8 mouse cellular contexts compared by ENCODE assay signal in genomic region chr11:23497718-23498509, GRCm38 (mm10). TPM values are rescaled to one million over a fixed set of nuclear protein-coding genes. Genes with fewer than 3 reads are reported as not detected.
A peak's percentile ranks its signal among the peaks of the same experiment; 100 is the strongest.
DNase-seq lines count a peak whose midpoint lies in the region; ATAC-seq and TF ChIP-seq lines count a peak whose summit lies in the region.

Gene Ahsa2 (minus strand): TSS chr11:23498030.

- ATAC-seq in G1E (ENCODE audit: extremely low read depth, insufficient number of reproducible peaks, low FRiP score, poor library complexity, severe bottlenecking), result peak; percentile 91
- ATAC-seq in forebrain, postnatal 0 days, result peak; percentile 89
- ATAC-seq in hematopoietic stem cell, adult 5-6 weeks (replicated peaks in 1 of 2; ENCODE audit: insufficient read depth in 1 of 2, low FRiP score in 2 of 2, low TSS enrichment in 1 of 2, low read depth in 1 of 2, poor library complexity in 2 of 2, severe bottlenecking in 2 of 2), result peak; percentile 89
- peak; percentile 97 for ATAC-seq in lung, embryonic 16.5 days (ENCODE audit: low read depth)

- peaks cover 8% of the 10 kb centered on the region for H3K27me3 ChIP-seq in G1E (ENCODE audit: insufficient read depth, low read length)
- H3K27me3 ChIP-seq in forebrain, postnatal 0 days (ENCODE audit: insufficient read depth, low read length), result no peaks in the 10 kb centered on the region
- H3K27me3 ChIP-seq in lung, embryonic 16.5 days (ENCODE audit: control insufficient read depth, insufficient read depth, low read depth, low read length), result no peaks in the 10 kb centered on the region

- no peak for TF ChIP-seq CTCF in G1E (IDR thresholded peaks at IDR 0.05; ENCODE audit: low read depth, low read length)
- no peak for TF ChIP-seq CTCF in forebrain, postnatal 0 days (IDR thresholded peaks at IDR 0.05; ENCODE audit: low read depth)

- H3K9me3 ChIP-seq in G1E (replicated peaks), result no peaks in the 10 kb centered on the region
- no peaks in the 10 kb centered on the region for H3K9me3 ChIP-seq in forebrain, postnatal 0 days (ENCODE audit: low read length)
- H3K9me3 ChIP-seq in lung, embryonic 16.5 days (ENCODE audit: control insufficient read depth, low read length), result no peaks in the 10 kb centered on the region

- H3K9ac ChIP-seq in forebrain, postnatal 0 days, result peak within 1 kb of the TSS; percentile 97
- H3K9ac ChIP-seq in lung, embryonic 16.5 days (ENCODE audit: low read length), result peak within 1 kb of the TSS; percentile 95

- peak within 1 kb of the TSS; percentile 99 for H3K4me3 ChIP-seq in G1E (ENCODE audit: low read depth, low read length)
- H3K4me3 ChIP-seq in forebrain, postnatal 0 days (ENCODE audit: low read depth, low read length), result peak within 1 kb of the TSS; percentile 92
- peak within 1 kb of the TSS; percentile 90 for H3K4me3 ChIP-seq in lung, embryonic 16.5 days (ENCODE audit: low read length)

- WGBS in forebrain, postnatal 0 days, result under 1% methylated on average over 59 of the region's 66 CpGs
- WGBS in lung, embryonic 16.5 days, result under 1% methylated on average over 50 of the region's 66 CpGs

- peak within 1 kb of the TSS; percentile 97 for H3K27ac ChIP-seq in forebrain, postnatal 0 days (ENCODE audit: low read depth, low read length)
- peak within 1 kb of the TSS; percentile 97 for H3K27ac ChIP-seq in lung, embryonic 16.5 days (ENCODE audit: low read length)

- H3K4me2 ChIP-seq in forebrain, postnatal 0 days (ENCODE audit: low read depth), result peak within 1 kb of the TSS; percentile 82
- peak within 1 kb of the TSS; percentile 87 for H3K4me2 ChIP-seq in lung, embryonic 16.5 days (ENCODE audit: low read depth, low read length)

- H3K4me1 ChIP-seq in G1E (ENCODE audit: insufficient read depth, low read depth, low read length), result peaks cover 38% of the 10 kb centered on the region
- peaks cover 12% of the 10 kb centered on the region; the same call in 1 of the 2 replicates for H3K4me1 ChIP-seq in forebrain, postnatal 0 days (ENCODE audit: insufficient read depth)
- peaks cover 11% of the 10 kb centered on the region for H3K4me1 ChIP-seq in lung, embryonic 16.5 days (replicated peaks; ENCODE audit: control insufficient read depth, insufficient read depth, low read length)

- peak; percentile 92 for DNase-seq in G1E (ENCODE audit: low spot score)
- peak; percentile 94 to 95 for DNase-seq in cerebellum, adult 18-20 months
- DNase-seq in forebrain, postnatal 0 days, result peak; percentile 93
- peak; percentile 84 for DNase-seq in layer of hippocampus, adult 9-10 months (ENCODE audit: low spot score)
- peak; percentile 89 for DNase-seq in ovary, postnatal 10 days (ENCODE audit: low spot score)
- DNase-seq in thymus, postnatal 10 days (ENCODE audit: low spot score in 2 of 2), result peak; percentile 94 to 98

- peaks cover 38% of the 10 kb centered on the region for H3K36me3 ChIP-seq in G1E (replicated peaks)
- peaks cover 21% of the 10 kb centered on the region for H3K36me3 ChIP-seq in forebrain, postnatal 0 days (ENCODE audit: insufficient read depth)
- peaks cover 15% of the 10 kb centered on the region for H3K36me3 ChIP-seq in lung, embryonic 16.5 days (ENCODE audit: control insufficient read depth, insufficient read depth, low read length)

RNA-seq across cellular contexts. Expression of gene Ahsa2, which starts in this region (rescaled TPM):
- total RNA-seq in G1E (2014; fragmentation: Nextera tagmentation) (36.6 and 37.0 TPM in 2 replicates), G1E (2017) (36.0 and 42.4 TPM in 2 replicates)
- polyA plus RNA-seq in G1E (2012), result 13.2 and 14.0 TPM in 2 replicates
- 40.3 and 57.4 TPM in 2 replicates for total RNA-seq in forebrain, postnatal 0 days (2014; rRNA removed)
- polyA plus RNA-seq in forebrain, postnatal 0 days (2015; fragmentation: Nextera tagmentation; extraction: Ambion mirVana), result 55.3 and 56.8 TPM in 2 replicates
- 47.5 and 54.9 TPM in 2 replicates for total RNA-seq in hematopoietic stem cell, adult 5-6 weeks (2017)
- polyA plus RNA-seq in lung, embryonic 16.5 days (2015; fragmentation: Nextera tagmentation; extraction: Ambion mirVana), result 79.0 and 80.6 TPM in 2 replicates

Comparison
In these comparisons a context has a peak if more than half of its experiments do, and no peak if none do; other contexts are left out.
1. Peak in every context shown above with its lines: DNase-seq, ATAC-seq, H3K4me3 ChIP-seq and H3K27ac ChIP-seq.